Mouse (Mus musculus): ENCODE measurements at regions not wholly inside any gene's neighbourhood (a gene's known extent, or its start where the extent isn't known, plus 50 kb on each side); places are given as distances from the start of the nearest gene placed in this dataset.
"Not testable (repeated sequence)": the region's sequence is repeated elsewhere in the genome, so short reads cannot be mapped to it uniquely, and the experiment has no call there.

DNA sequence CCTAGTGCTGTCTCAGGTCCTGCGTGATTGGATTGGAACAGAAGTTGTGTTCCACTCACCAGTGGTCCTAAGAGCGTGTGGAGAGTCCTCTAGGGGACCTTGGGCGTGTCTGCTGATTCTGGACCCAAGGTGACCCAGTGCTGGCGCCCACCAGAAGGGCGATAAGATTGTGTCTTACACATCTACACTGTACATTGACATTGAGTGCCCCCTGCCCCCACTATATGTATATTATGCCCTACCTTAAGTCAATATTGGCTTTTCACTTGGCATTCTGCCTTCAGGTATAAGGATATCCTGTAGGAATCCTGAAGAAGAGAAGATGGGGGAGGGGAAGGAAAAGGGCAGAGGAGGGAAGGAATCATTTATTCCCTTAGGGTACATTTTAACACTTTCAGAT, 260.2 kb upstream of the Rgs17 start:
- WGBS: 88% methylated on average over 5 of the region's 5 CpGs
- ATAC-seq (ENCODE audit: low FRiP score, low TSS enrichment) (no peak), DNase-seq (no peak)
- H3K4me1 ChIP-seq (ENCODE audit: control insufficient read depth, insufficient read depth, low read length): no peaks in the 10 kb centered on the region
- no peak overlapping the region for H3K4me2 ChIP-seq (ENCODE audit: low read length)
- H3K4me3 ChIP-seq (replicated peaks; ENCODE audit: low read depth, low read length): no peak overlapping the region
- H3K9ac ChIP-seq (replicated peaks; ENCODE audit: low read length): no peak overlapping the region
- no peaks in the 10 kb centered on the region for H3K36me3 ChIP-seq (ENCODE audit: control insufficient read depth, insufficient read depth, low read length)
- H3K9me3 ChIP-seq (ENCODE audit: control insufficient read depth, low read length): no peaks in the 10 kb centered on the region
- H3K27ac ChIP-seq (replicated peaks; ENCODE audit: low read depth, low read length): no peak overlapping the region
- H3K27me3 ChIP-seq (ENCODE audit: control insufficient read depth, insufficient read depth, low read length): no peaks in the 10 kb centered on the region

DNA sequence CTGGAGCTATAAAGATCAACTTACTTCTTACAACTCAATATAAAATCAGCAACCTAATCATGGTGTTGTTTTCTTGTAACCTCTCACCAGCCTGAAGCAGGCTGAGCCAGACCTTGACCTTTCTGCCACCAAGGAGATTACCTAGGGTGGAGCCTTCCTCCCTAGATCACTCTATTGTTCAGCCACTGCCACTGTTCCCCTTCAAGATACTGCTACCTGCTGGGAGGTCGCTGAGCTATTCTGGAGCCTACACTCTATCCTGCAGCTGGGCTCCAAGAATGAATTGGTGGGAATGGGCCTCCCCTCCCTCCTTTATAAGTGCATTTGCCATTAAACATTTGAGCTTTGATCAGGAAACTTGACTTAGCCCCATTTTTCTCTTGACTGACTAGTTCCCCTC, 242.1 kb upstream of the Rgs17 start:
- H3K36me3 ChIP-seq (ENCODE audit: control insufficient read depth, insufficient read depth, low read length); H3K4me2 ChIP-seq (ENCODE audit: low read length); H3K9me3 ChIP-seq (ENCODE audit: control insufficient read depth, low read length); H3K27ac ChIP-seq (replicated peaks; ENCODE audit: low read depth, low read length); H3K4me1 ChIP-seq (ENCODE audit: control insufficient read depth, insufficient read depth, low read length); H3K27me3 ChIP-seq (ENCODE audit: control insufficient read depth, insufficient read depth, low read length); DNase-seq; H3K4me3 ChIP-seq (replicated peaks; ENCODE audit: low read depth, low read length); H3K9ac ChIP-seq (replicated peaks; ENCODE audit: low read length); ATAC-seq (ENCODE audit: low FRiP score, low TSS enrichment): not testable (repeated sequence)
- WGBS: 12% methylated on average over 1 of the region's 1 CpGs

DNA sequence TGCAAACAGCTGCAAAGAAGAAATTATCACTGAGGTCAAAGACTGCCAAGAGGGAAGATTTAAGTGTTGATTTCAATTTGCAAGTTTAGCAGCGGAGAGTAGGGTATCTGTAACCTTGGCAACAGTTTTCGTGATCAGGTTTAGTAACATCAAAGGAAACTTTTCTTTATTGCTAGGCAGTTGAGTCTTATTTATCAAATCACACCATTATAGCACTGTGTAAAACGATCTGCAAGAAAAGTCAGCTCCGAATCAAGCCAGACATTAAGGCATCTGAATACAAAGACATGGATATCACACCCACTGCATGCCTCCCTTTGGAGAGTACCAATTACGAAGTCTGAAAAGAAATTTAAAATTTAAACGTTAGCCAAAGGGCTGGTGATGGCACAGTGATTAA, 234.7 kb upstream of the Rgs17 start:
- no peak overlapping the region for H3K27ac ChIP-seq (replicated peaks; ENCODE audit: low read depth, low read length)
- no peak overlapping the region for H3K4me3 ChIP-seq (replicated peaks; ENCODE audit: low read depth, low read length)
- no peaks in the 10 kb centered on the region for H3K4me1 ChIP-seq (ENCODE audit: control insufficient read depth, insufficient read depth, low read length)
- ATAC-seq (ENCODE audit: low FRiP score, low TSS enrichment) (no peak), DNase-seq (no peak)
- no peak overlapping the region for H3K9ac ChIP-seq (replicated peaks; ENCODE audit: low read length)
- no peaks in the 10 kb centered on the region for H3K36me3 ChIP-seq (ENCODE audit: control insufficient read depth, insufficient read depth, low read length)
- H3K27me3 ChIP-seq (ENCODE audit: control insufficient read depth, insufficient read depth, low read length): no peaks in the 10 kb centered on the region
- WGBS: 56% methylated on average over 6 of the region's 6 CpGs
- H3K4me2 ChIP-seq (ENCODE audit: low read length): no peak overlapping the region
- no peaks in the 10 kb centered on the region for H3K9me3 ChIP-seq (ENCODE audit: control insufficient read depth, low read length)

DNA sequence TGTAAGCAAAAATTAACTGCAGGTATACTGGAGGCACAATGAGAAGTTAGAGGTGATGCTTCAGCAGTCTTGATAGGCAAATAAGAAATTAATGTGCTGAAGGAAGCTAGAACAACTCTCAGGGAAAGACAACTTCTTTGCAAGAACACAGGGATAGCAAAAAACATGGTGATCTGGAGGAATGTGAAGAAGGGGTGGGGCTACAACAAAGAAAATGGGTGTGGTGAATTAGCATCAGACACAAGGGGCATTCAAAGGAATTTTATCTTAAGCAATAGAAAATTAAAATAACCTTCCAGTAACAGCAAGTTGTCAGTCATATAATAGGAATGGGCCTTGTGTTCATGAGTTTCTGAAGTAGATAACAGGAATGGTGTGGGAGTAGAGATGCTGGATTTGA, 211.9 kb upstream of the Rgs17 start:
- Histone ChIP-seq H3K4me3 (replicated peaks; ENCODE audit: low read depth, low read length) (no peak overlapping the region), H3K36me3 (ENCODE audit: control insufficient read depth, insufficient read depth, low read length) (no peaks in the 10 kb centered on the region), H3K4me2 (ENCODE audit: low read length) (no peak overlapping the region), H3K9me3 (ENCODE audit: control insufficient read depth, low read length) (no peaks in the 10 kb centered on the region), H3K27me3 (ENCODE audit: control insufficient read depth, insufficient read depth, low read length) (no peaks in the 10 kb centered on the region), H3K27ac (replicated peaks; ENCODE audit: low read depth, low read length) (no peak overlapping the region), H3K9ac (replicated peaks; ENCODE audit: low read length) (no peak overlapping the region), H3K4me1 (ENCODE audit: control insufficient read depth, insufficient read depth, low read length) (no peaks in the 10 kb centered on the region)
- ATAC-seq (ENCODE audit: low FRiP score, low TSS enrichment): no peak
- DNase-seq: no peak

DNA sequence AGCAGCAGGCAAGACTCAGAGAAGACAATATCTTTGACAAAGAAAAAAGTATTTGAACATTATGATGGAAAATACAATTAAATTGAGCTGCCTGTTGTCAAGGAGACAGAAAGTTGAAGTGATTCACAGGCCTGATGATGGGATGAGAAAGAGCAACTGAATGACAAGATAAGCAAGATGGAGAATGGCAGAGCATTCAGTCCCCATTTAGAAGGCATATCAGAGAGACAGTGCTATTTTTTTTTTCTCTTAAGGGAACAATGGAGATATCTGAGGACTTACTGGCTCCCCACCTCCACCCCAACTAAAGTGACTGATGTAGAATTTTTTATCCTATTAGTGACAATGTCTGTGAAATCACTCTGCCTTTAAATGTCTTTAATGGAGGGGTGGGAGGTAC, 202.2 kb upstream of the Rgs17 start:
- not testable (repeated sequence) for H3K4me2 ChIP-seq (ENCODE audit: low read length); ATAC-seq (ENCODE audit: low FRiP score, low TSS enrichment); H3K27ac ChIP-seq (replicated peaks; ENCODE audit: low read depth, low read length); H3K4me1 ChIP-seq (ENCODE audit: control insufficient read depth, insufficient read depth, low read length); H3K36me3 ChIP-seq (ENCODE audit: control insufficient read depth, insufficient read depth, low read length); H3K9ac ChIP-seq (replicated peaks; ENCODE audit: low read length); H3K4me3 ChIP-seq (replicated peaks; ENCODE audit: low read depth, low read length); H3K9me3 ChIP-seq (ENCODE audit: control insufficient read depth, low read length); DNase-seq; H3K27me3 ChIP-seq (ENCODE audit: control insufficient read depth, insufficient read depth, low read length)

DNA sequence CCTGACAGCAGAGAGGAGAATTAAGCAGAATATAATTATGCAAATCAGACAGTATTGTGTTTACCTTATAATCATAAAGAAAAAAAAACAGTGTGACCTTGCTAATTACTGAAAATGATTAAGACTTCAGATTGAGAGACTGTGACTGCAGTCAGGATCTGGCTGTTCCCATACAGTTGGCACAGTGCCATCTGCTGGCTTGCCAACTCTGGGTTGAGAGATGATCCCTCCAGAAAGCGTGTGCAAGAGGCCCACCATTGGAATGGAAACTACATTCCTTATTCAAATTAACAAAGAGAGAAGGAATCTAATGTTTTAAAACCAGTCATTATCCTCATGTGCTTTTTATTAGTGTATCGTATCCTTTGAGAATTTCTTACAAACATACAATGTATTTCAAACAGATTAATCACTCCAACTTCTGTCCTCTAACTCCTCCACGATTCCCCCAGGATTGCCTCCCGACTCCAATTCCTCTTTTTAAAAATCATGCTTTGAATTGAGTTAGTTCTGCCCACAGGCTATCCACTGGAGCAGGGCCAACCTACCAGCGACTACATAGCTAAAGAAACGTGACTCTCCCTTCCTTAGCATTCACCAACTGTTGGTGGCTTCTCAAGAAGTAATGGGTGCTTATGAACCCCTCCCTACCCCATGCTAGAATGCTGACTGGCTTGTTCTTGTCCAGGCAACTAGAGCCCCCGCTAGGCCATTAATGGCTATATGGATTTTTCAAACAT, 192.9 kb upstream of the Rgs17 start:
- WGBS: 79% methylated on average over 7 of the region's 7 CpGs
- peak; percentile 70; the same call in 1 of the 2 replicates for ATAC-seq (ENCODE audit: low FRiP score, low TSS enrichment)
- H3K4me3 ChIP-seq (replicated peaks; ENCODE audit: low read depth, low read length): no peak overlapping the region
- no peak overlapping the region for H3K4me2 ChIP-seq (ENCODE audit: low read length)
- no peak overlapping the region for H3K27ac ChIP-seq (replicated peaks; ENCODE audit: low read depth, low read length)
- H3K36me3 ChIP-seq (ENCODE audit: control insufficient read depth, insufficient read depth, low read length): no peaks in the 10 kb centered on the region
- peak; percentile 75 for DNase-seq
- H3K9me3 ChIP-seq (ENCODE audit: control insufficient read depth, low read length): no peaks in the 10 kb centered on the region
- no peak overlapping the region for H3K9ac ChIP-seq (replicated peaks; ENCODE audit: low read length)
- H3K27me3 ChIP-seq (ENCODE audit: control insufficient read depth, insufficient read depth, low read length): no peaks in the 10 kb centered on the region
- no peaks in the 10 kb centered on the region for H3K4me1 ChIP-seq (ENCODE audit: control insufficient read depth, insufficient read depth, low read length)
